Mouse (Mus musculus) olfactory bulb, adult 2 months (tissue): ENCODE results near the gene Ppfibp1. TPM values are rescaled to one million over a fixed set of nuclear protein-coding genes. Genes with fewer than 3 reads are reported as not detected.
A peak's percentile ranks its signal among the peaks of the same experiment; 100 is the strongest.
"Not testable (repeated sequence)": the region's sequence is repeated elsewhere in the genome, so short reads cannot be mapped to it uniquely, and the experiment has no call there.

Source experiments
- H3K27ac ChIP-seq: fragments of 200-500 bp; 2 replicates; pipeline ENCODE4 v1.5.1; 2012; ENCODE audit warnings: low read depth, low read length; ENCODE audit not compliant: insufficient read depth
- H3K4me1 ChIP-seq: fragments of 200-500 bp; 2 replicates; pipeline ENCODE4 v1.6.1; 2012; ENCODE audit warnings: low read length; ENCODE audit not compliant: control insufficient read depth, insufficient read depth
- H3K4me3 ChIP-seq: fragments of 200-500 bp; 2 replicates; pipeline ENCODE4 v1.5.1; 2012; ENCODE audit warnings: mild to moderate bottlenecking, low read depth, low read length, moderate library complexity; ENCODE audit not compliant: insufficient read depth
- CTCF ChIP-seq: fragments of 200-500 bp; IDR thresholded peaks from 2 replicates; pipeline ENCODE4 v1.5.1; 2012; ENCODE audit warnings: low read depth, mild to moderate bottlenecking, low read length, moderate library complexity; ENCODE audit not compliant: insufficient read depth
- POLR2A ChIP-seq: fragments of 200-500 bp; IDR thresholded peaks from 2 replicates; pipeline ENCODE4 v1.6.1; 2012; ENCODE audit warnings: mild to moderate bottlenecking, low read depth, low read length, moderate library complexity; ENCODE audit not compliant: insufficient read depth
- WGBS: fragments of 180-500 bp; shearing (Covaris S2); methylation state at CpG from one replicate; pipeline ENCODE4 v1.1.7; 2018; 5-methylcytosine and 5-hydroxymethylcytosine counted together
- polyA plus RNA-seq: library from polyadenylated mRNA; stranded (reverse); fragments of >200 nt; gene quantifications from 2 replicates; pipeline ENCODE4 v1.2.4, GENCODE M21; 2012; ENCODE audit warnings: low replicate concordance; ENCODE audit not compliant: missing spikeins, insufficient read depth, insufficient read length

The Ppfibp1 gene
- polyA plus RNA-seq, 1 experiment, result not detected

DNA sequence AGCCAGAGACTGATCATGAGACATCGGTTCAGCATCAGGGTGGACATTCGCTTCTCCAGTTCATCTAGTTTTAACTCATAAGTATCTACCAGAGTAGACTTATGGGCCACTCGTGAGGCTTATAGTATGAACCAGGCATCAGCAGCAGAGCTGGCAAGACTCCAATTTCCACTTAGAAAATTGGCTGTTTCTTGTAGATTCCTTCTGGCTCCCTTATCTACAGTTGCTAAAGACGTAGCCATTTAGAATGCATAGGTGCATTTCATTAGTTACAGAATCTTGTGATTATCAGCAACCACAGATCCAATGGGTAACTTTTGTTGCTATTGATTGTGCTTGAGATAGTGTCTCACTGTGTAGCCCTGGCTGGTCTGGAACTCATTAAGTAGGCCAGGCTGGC, 35.5 kb upstream of the Ppfibp1 start:
- Histone ChIP-seq H3K4me1 (peaks cover 6% of the 10 kb centered on the region; the same call in 1 of the 2 replicates), H3K4me3 (no peak overlapping the region), H3K27ac (no peak overlapping the region)
- TF ChIP-seq POLR2A, result no peak
- no peak for TF ChIP-seq CTCF
- WGBS, result 66% methylated on average over 4 of the region's 4 CpGs

DNA sequence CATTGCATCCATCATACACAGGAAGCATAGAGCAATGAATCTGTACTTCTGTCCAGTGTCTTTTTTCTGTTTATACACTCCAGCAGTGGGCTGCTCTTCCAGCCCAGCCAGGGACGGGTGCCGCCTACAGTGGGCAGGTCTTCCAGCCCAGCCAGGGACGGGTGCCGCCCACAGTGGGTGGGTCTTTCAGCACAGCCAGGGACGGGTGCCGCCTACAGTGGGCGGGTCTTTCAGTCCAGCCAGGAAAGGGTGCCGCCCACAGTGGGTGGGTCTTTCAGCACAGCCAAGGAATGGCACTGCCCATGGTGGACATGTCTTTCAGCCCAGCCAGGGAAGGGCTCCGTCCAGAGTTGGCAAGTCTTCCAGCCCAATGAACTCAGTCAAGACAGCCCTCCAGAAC, 33.1 kb upstream of the Ppfibp1 start:
- Histone ChIP-seq H3K4me3 (no peak overlapping the region), H3K27ac (no peak overlapping the region), H3K4me1 (peaks cover 6% of the 10 kb centered on the region; the same call in 1 of the 2 replicates)
- TF ChIP-seq POLR2A, result no peak
- TF ChIP-seq CTCF, result no peak
- WGBS, result 89% methylated on average over 9 of the region's 9 CpGs

DNA sequence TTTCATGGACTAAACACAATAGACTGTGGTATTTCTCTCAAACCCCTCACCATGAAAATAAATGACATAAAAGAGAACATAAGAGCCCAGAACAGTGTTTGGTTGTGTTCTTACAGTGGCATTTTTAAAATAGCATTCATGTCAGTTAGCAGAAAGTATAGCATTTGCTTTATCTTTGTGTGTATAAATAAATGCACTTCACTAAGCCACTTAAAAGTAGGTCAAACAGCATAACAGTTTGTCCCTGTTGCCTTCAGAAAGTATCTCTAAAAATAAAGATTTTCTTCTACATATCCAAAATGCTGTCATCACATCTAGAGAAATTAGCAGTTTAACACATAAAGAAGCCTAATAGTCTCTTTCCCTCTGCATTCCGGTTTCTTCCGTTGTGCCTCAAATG, 30.9 kb upstream of the Ppfibp1 start:
- peaks cover 5% of the 10 kb centered on the region; the same call in 1 of the 2 replicates for H3K4me1 ChIP-seq
- H3K4me3 ChIP-seq, result no peak overlapping the region
- H3K27ac ChIP-seq, result no peak overlapping the region
- 53% methylated on average over 2 of the region's 2 CpGs for WGBS
- TF ChIP-seq CTCF (no peak), POLR2A (no peak)

DNA sequence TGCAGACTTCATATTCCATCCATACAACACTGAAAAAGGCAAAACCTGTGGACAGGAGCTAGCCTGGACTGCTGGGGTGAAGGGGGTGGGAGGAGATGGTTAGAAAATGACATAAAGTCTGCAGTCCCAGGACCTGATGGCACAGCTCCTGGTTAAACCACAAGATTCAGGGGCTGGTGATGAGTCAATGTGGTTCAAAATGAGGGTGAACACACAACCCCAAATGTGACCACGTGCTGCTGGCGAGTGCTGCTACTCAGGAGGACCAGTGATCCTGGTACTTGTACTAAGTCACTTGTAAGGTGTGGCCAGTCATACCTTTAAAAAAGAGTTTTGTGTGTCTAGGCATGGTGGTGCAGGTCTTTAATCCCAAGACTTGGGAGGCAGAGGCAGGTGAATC, 25.1 kb upstream of the Ppfibp1 start:
- Histone ChIP-seq H3K4me3 (no peak overlapping the region), H3K27ac (no peak overlapping the region), H3K4me1 (no peaks in the 10 kb centered on the region)
- TF ChIP-seq POLR2A (no peak), CTCF (no peak)
- WGBS, result 95% methylated on average over 2 of the region's 2 CpGs

DNA sequence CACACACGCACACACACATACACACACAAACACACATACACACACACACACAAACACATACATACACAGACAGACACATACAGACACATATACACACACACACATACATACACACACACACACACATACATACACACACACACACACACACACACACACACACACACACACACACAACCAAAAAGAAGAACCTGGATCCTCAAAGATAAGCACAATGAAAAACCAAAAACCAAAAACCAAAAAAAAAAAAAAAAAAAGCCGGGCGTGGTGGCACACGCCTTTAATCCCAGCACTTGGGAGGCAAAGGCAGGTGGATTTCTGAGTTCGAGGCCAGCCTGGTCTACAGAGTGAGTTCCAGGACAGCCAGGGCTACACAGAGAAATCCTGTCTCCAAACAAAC, 23.9 kb upstream of the Ppfibp1 start:
- WGBS, result 87% methylated on average over 5 of the region's 5 CpGs
- H3K27ac ChIP-seq, H3K4me1 ChIP-seq, H3K4me3 ChIP-seq: not testable (repeated sequence)

DNA sequence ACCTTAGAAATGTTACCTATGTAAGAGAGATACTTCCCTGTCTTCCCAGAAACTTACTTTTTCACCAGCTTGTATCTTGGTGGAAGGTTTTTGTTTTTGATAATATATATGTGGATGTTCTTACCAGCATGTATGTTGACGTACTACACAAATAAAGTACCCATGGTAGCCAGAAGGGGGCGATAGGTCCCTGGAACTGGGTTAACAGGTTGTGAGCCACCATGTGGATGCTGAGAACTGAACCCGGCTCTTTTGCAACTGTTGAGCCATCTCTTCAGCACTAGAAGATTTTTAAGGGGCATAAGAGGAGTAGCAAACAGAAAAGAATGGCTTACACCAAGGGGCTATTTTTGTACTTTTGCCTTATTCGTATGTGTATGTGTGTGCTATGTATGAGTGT, 22.6 kb upstream of the Ppfibp1 start:
- 82% methylated on average over 4 of the region's 4 CpGs for WGBS
- Histone ChIP-seq H3K27ac (no peak overlapping the region), H3K4me1 (no peaks in the 10 kb centered on the region), H3K4me3 (no peak overlapping the region)
- no peak for TF ChIP-seq POLR2A
- no peak for TF ChIP-seq CTCF

DNA sequence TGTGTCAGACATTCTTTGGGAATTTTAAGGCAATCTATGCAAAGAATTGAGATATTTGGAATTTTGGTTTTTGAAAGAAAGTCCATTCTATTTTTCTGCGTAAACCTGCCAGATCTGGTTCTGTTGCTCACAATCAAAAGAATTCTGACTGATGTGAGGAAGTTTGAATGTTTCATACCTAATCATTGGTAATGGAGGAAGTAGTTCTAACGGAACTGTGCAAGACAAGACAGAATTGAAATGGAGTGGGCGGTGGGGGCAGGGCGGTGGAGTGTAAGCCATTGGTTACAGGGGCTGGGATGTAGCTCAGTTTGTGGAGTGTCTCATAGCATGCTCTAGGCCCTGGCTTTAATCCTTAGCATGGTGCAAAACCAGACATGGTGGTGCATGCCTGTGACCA, 16.3 kb upstream of the Ppfibp1 start:
- no peak for TF ChIP-seq POLR2A
- no peak for TF ChIP-seq CTCF
- H3K27ac ChIP-seq, result no peak overlapping the region
- 88% methylated on average over 4 of the region's 4 CpGs for WGBS
- no peak overlapping the region for H3K4me3 ChIP-seq
- peaks cover 3% of the 10 kb centered on the region for H3K4me1 ChIP-seq

DNA sequence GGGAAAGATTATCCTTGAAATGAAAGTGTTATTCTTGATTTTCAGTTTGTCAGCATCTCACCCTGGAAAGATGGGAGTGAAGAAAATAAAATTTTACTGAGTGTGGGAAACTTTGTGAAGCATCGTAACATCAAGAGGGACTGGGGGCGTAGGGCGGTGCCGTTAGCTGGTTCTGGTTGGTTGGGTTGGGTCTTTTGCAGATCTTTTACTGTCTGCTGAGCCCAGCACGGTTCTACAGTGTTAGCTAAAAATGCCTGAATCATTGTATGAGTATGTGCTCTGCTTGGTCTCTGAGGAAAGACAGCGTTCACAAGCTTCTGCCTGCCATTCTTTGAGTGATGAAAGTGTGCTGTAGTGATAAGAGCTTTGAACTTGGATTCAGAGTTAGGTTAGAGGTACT, 13.9 kb upstream of the Ppfibp1 start:
- Histone ChIP-seq H3K27ac (peak overlapping the region; percentile 23; the same call in 1 of the 2 replicates), H3K4me3 (no peak overlapping the region), H3K4me1 (peaks cover 9% of the 10 kb centered on the region)
- no peak for TF ChIP-seq CTCF
- no peak for TF ChIP-seq POLR2A
- WGBS, result 65% methylated on average over 6 of the region's 6 CpGs

DNA sequence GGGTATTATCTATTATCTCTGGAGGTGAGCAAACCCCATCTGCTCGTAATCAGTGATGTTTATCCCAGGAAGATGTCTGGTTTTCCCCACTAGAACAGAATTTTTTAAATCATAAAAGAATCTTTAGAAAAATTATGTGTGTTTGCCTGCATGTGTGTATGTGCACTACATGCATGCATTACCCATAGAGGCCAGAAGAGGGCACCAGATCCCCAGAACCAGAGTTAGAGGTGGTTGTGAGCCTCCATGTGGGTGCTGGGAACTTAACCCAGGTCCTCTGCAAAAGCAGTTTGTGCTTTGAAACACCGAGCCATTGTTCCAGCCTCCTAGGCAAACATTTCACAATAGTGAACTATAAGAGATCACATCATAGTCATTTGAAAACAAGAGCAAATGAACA, 11.5 kb upstream of the Ppfibp1 start:
- Histone ChIP-seq H3K4me1 (peaks cover 14% of the 10 kb centered on the region), H3K4me3 (no peak overlapping the region), H3K27ac (peak overlapping the region; percentile 91)
- TF ChIP-seq POLR2A (no peak), CTCF (no peak)
- WGBS, result 88% methylated on average over 2 of the region's 2 CpGs

DNA sequence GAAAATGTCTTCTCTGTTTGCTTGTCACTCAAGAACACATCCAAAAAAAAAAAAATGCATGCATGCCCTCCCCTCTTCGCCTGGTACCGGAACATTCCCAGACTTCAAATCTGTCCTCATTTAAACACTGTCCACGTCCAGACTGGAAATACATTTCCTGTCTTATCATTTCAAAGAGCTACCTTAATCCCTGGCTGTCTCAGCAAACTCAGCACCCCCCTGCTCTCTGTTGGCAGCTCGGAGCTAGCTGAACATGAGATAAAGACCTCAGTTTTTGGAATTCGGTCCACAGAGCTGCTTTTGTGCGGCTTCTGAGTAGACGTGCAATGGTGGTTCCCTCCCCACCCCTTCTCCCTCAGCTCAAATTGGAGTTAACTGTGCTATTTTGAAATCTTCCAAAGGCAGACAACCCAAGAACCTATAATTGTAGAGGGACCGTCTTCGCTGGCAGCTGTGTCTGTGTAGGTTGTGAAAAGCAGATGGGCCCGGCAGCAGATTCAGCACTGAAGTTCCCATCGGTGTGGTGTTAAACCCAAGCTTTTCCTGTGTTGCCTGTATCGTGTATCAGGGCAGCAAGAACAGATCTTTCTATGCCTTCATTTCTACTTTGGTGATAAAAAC, 10.8 kb upstream of the Ppfibp1 start:
- WGBS, result 30% methylated on average over 12 of the region's 12 CpGs
- H3K4me3 ChIP-seq, result no peak overlapping the region
- no peak for TF ChIP-seq CTCF
- TF ChIP-seq POLR2A, result no peak
- peaks cover 14% of the 10 kb centered on the region for H3K4me1 ChIP-seq
- H3K27ac ChIP-seq, result peak overlapping the region; percentile 91
